22 mouse cellular contexts compared by ENCODE assay signal in genomic region chr13:23724239-23724638, GRCm38 (mm10). TPM values are rescaled to one million over a fixed set of nuclear protein-coding genes. Genes with fewer than 3 reads are reported as not detected.
A peak's percentile ranks its signal among the peaks of the same experiment; 100 is the strongest.
DNase-seq lines count a peak whose midpoint lies in the region; ATAC-seq and TF ChIP-seq lines count a peak whose summit lies in the region.
"Had no signal": no experiment of that assay in that cellular context is flagged by ENCODE, and none has a peak within 500 bp of the region (broad histone marks: within the 10 kb centered on the region; RNA-seq: fewer than 3 reads in every experiment).

No protein-coding gene starts in this region.

- H3K9me3 ChIP-seq in forebrain, embryonic 10.5 days, result no peaks in the 10 kb centered on the region
- no peaks in the 10 kb centered on the region for H3K9me3 ChIP-seq in forebrain, embryonic 15.5 days
- H3K9me3 ChIP-seq in liver, embryonic 11.5 days (ENCODE audit: control insufficient read depth, low read length), result no peaks in the 10 kb centered on the region
- no peaks in the 10 kb centered on the region for H3K9me3 ChIP-seq in MEL (replicated peaks; ENCODE audit: insufficient read depth, low read length)
- H3K9me3 ChIP-seq in liver, embryonic 16.5 days (replicated peaks; ENCODE audit: control insufficient read depth, low read length), result no peaks in the 10 kb centered on the region
- 0 out of 2 replicates have a peak, but pooled peaks cover 1% of the 10 kb centered on the region for H3K9me3 ChIP-seq in hindbrain, embryonic 10.5 days
- H3K9me3 ChIP-seq: neural tube, embryonic 15.5 days had no signal

- no peak for TF ChIP-seq CTCF in MEL (IDR thresholded peaks at IDR 0.05 in 2 of 3, conservative IDR thresholded peaks at IDR 0.05 in 1 of 3; ENCODE audit: control insufficient read depth in 1 of 3, insufficient read depth in 1 of 3, low read depth in 2 of 3, low read length in 3 of 3, poor library complexity in 1 of 3, severe bottlenecking in 1 of 3)

- peak; percentile 69 to 84 for TF ChIP-seq EP300 in MEL (IDR thresholded peaks at IDR 0.05; ENCODE audit: low read depth in 1 of 2, low read length in 2 of 2)

- H3K4me1 ChIP-seq in forebrain, embryonic 10.5 days, result peaks cover 4% of the 10 kb centered on the region
- H3K4me1 ChIP-seq in forebrain, embryonic 15.5 days, result no peaks in the 10 kb centered on the region
- H3K4me1 ChIP-seq in liver, embryonic 11.5 days (replicated peaks; ENCODE audit: control insufficient read depth, insufficient read depth, low read length), result peaks cover 24% of the 10 kb centered on the region
- peaks cover 7 to 23% of the 10 kb centered on the region in 2 experiments for H3K4me1 ChIP-seq in MEL (ENCODE audit: control insufficient read depth in 1 of 2, insufficient read depth in 2 of 2, low read length in 2 of 2)
- H3K4me1 ChIP-seq in liver, embryonic 16.5 days (ENCODE audit: control insufficient read depth, low read depth, low read length), result peaks cover 23% of the 10 kb centered on the region
- H3K4me1 ChIP-seq in hindbrain, embryonic 10.5 days (replicated peaks), result peaks cover 18% of the 10 kb centered on the region
- H3K4me1 ChIP-seq: neural tube, embryonic 15.5 days had no signal

- no peak for ATAC-seq in forebrain, embryonic 15.5 days (replicated peaks)
- ATAC-seq in liver, embryonic 11.5 days (replicated peaks; ENCODE audit: low FRiP score), result peak; percentile 71; the same call in 1 of the 2 replicates
- ATAC-seq in liver, embryonic 16.5 days (ENCODE audit: low read depth), result 0 out of 2 replicates have a peak, but pooled peaks have one; percentile 35
- ATAC-seq: forebrain, postnatal 0 days; hindbrain, postnatal 0 days; midbrain, embryonic 16.5 days; Patski had no signal

- WGBS in forebrain, embryonic 10.5 days, result 88% methylated on average over 4 of the region's 4 CpGs
- WGBS in forebrain, embryonic 15.5 days, result 90% methylated on average over 4 of the region's 4 CpGs
- WGBS in liver, embryonic 11.5 days, result 58% methylated on average over 4 of the region's 4 CpGs
- WGBS in liver, embryonic 16.5 days (ENCODE audit: insufficient replicate concordance), result 53% methylated on average over 4 of the region's 4 CpGs
- WGBS in hindbrain, embryonic 10.5 days, result 80% methylated on average over 4 of the region's 4 CpGs

- H3K4me3 ChIP-seq in forebrain, embryonic 10.5 days, result no peak overlapping the region
- H3K4me3 ChIP-seq in forebrain, embryonic 15.5 days, result no peak overlapping the region
- H3K4me3 ChIP-seq in liver, embryonic 11.5 days (ENCODE audit: low read depth, low read length), result no peak overlapping the region
- peak overlapping the region; percentile 40 to 43 for H3K4me3 ChIP-seq in MEL (ENCODE audit: control insufficient read depth in 1 of 2, insufficient read depth in 1 of 2, low read depth in 2 of 2, low read length in 2 of 2)
- H3K4me3 ChIP-seq in liver, embryonic 16.5 days (ENCODE audit: low read depth, low read length), result no peak overlapping the region
- H3K4me3 ChIP-seq in hindbrain, embryonic 10.5 days, result no peak overlapping the region
- H3K4me3 ChIP-seq: neural tube, embryonic 15.5 days had no signal

- no peak overlapping the region for H3K27ac ChIP-seq in forebrain, embryonic 10.5 days
- H3K27ac ChIP-seq in forebrain, embryonic 15.5 days (replicated peaks), result no peak overlapping the region
- no peak overlapping the region; the same call in none of the 2 replicates for H3K27ac ChIP-seq in liver, embryonic 11.5 days (ENCODE audit: low read depth, low read length)
- H3K27ac ChIP-seq in MEL (ENCODE audit: control insufficient read depth, low read depth, low read length), result peak overlapping the region; percentile 70
- H3K27ac ChIP-seq in liver, embryonic 16.5 days (ENCODE audit: low read length), result no peak overlapping the region
- H3K27ac ChIP-seq in hindbrain, embryonic 10.5 days, result no peak overlapping the region
- H3K27ac ChIP-seq: hindbrain, postnatal 0 days; neural tube, embryonic 15.5 days had no signal

- H3K9ac ChIP-seq in forebrain, embryonic 15.5 days (replicated peaks), result no peak overlapping the region
- H3K9ac ChIP-seq in liver, embryonic 11.5 days (ENCODE audit: low read depth, low read length), result no peak overlapping the region
- peak overlapping the region; percentile 50 for H3K9ac ChIP-seq in MEL (ENCODE audit: control insufficient read depth, low read depth, low read length, poor library complexity, severe bottlenecking)
- H3K9ac ChIP-seq in liver, embryonic 16.5 days (ENCODE audit: low read depth, low read length), result no peak overlapping the region
- H3K9ac ChIP-seq: forebrain, postnatal 0 days; neural tube, embryonic 15.5 days had no signal

- H3K79me2 ChIP-seq in MEL (ENCODE audit: control insufficient read depth, insufficient read depth, low read length, poor library complexity), result no peaks in the 10 kb centered on the region

- H3K36me3 ChIP-seq in forebrain, embryonic 10.5 days (replicated peaks), result no peaks in the 10 kb centered on the region
- no peaks in the 10 kb centered on the region for H3K36me3 ChIP-seq in forebrain, embryonic 15.5 days
- H3K36me3 ChIP-seq in liver, embryonic 11.5 days (ENCODE audit: control insufficient read depth, insufficient read depth, low read length), result no peaks in the 10 kb centered on the region
- H3K36me3 ChIP-seq in MEL (ENCODE audit: control insufficient read depth in 1 of 2, insufficient read depth in 2 of 2, low read length in 2 of 2), result peaks cover 0 to 15% of the 10 kb centered on the region in 2 experiments; a peak in 2 of 4 replicates
- H3K36me3 ChIP-seq in liver, embryonic 16.5 days (ENCODE audit: control insufficient read depth, insufficient read depth), result no peaks in the 10 kb centered on the region
- H3K36me3 ChIP-seq in hindbrain, embryonic 10.5 days, result no peaks in the 10 kb centered on the region
- H3K36me3 ChIP-seq: neural tube, embryonic 15.5 days had no signal

- no peak overlapping the region for H3K4me2 ChIP-seq in forebrain, embryonic 15.5 days (replicated peaks)
- no peak overlapping the region for H3K4me2 ChIP-seq in liver, embryonic 11.5 days
- H3K4me2 ChIP-seq in liver, embryonic 16.5 days (ENCODE audit: low read depth, low read length), result no peak overlapping the region
- H3K4me2 ChIP-seq: neural tube, embryonic 15.5 days had no signal

- peak; percentile 10 for DNase-seq in forebrain, embryonic 10.5 days (ENCODE audit: extremely low spot score, low spot score)
- no peak for DNase-seq in liver, embryonic 11.5 days (ENCODE audit: low spot score)
- DNase-seq in liver, result no peak
- DNase-seq in MEL (ENCODE audit: low read depth, low spot score), result peak; percentile 76
- DNase-seq in kidney, adult 8-10 months, result no peak
- DNase-seq in hindbrain, embryonic 10.5 days (ENCODE audit: low spot score), result no peak
- DNase-seq: adrenal gland, postnatal 14 days; cerebellum, adult 11 months; cerebellum, postnatal 10 days; forebrain, postnatal 0 days; gastrocnemius, postnatal 36 days; kidney, adult 18-20 months; kidney, postnatal 4 days; layer of hippocampus, adult 9-11 months; lung, adult 18-20 months; spleen, adult 18-20 months had no signal

- no peak for TF ChIP-seq POLR2A in MEL (IDR thresholded peaks at IDR 0.05; ENCODE audit: control insufficient read depth in 1 of 2, insufficient read depth in 1 of 2, low read depth in 1 of 2, low read length in 2 of 2, poor library complexity in 1 of 2)

- no peaks in the 10 kb centered on the region for H3K27me3 ChIP-seq in forebrain, embryonic 10.5 days (ENCODE audit: poor library complexity, severe bottlenecking)
- no peaks in the 10 kb centered on the region for H3K27me3 ChIP-seq in forebrain, embryonic 15.5 days
- H3K27me3 ChIP-seq in liver, embryonic 11.5 days (replicated peaks; ENCODE audit: control insufficient read depth, insufficient read depth, low read length), result no peaks in the 10 kb centered on the region
- no peaks in the 10 kb centered on the region for H3K27me3 ChIP-seq in MEL (ENCODE audit: control insufficient read depth in 1 of 2, insufficient read depth in 2 of 2, low read length in 2 of 2)
- no peaks in the 10 kb centered on the region for H3K27me3 ChIP-seq in liver, embryonic 16.5 days (ENCODE audit: control insufficient read depth, insufficient read depth, low read depth, low read length)
- H3K27me3 ChIP-seq in hindbrain, embryonic 10.5 days (ENCODE audit: insufficient read depth, poor library complexity, severe bottlenecking), result no peaks in the 10 kb centered on the region
- H3K27me3 ChIP-seq: neural tube, embryonic 15.5 days; Patski had no signal

- no peak for TF ChIP-seq RAD21 in MEL (IDR thresholded peaks at IDR 0.05; ENCODE audit: low read depth, low read length)

RNA-seq across cellular contexts. Expression of gene Hfe, which starts 13.6 kb away (rescaled TPM):
- 1.3 and 1.5 TPM in 2 replicates for polyA plus RNA-seq in forebrain, embryonic 10.5 days (2016; fragmentation: Nextera tagmentation; extraction: Ambion mirVana)
- 2.0 and 3.4 TPM in 2 replicates for polyA plus RNA-seq in forebrain, embryonic 15.5 days (2015; fragmentation: Nextera tagmentation; extraction: Ambion mirVana)
- polyA plus RNA-seq in liver, embryonic 11.5 days (2014; fragmentation: Nextera tagmentation; extraction: Ambion mirVana), result 6.1 and 7.2 TPM in 2 replicates
- not detected in 2 replicates for total RNA-seq in MEL (2012; rRNA removed)
- not detected for polyA plus RNA-seq in MEL (2012; ENCODE audit: insufficient read depth in 1 of 2, insufficient read length in 2 of 2, low read depth in 1 of 2, low replicate concordance in 2 of 2, missing spikeins in 1 of 2)
- 16.0 and 16.3 TPM in 2 replicates for polyA plus RNA-seq in liver, embryonic 16.5 days (2015; fragmentation: Nextera tagmentation; extraction: Ambion mirVana)
- 3.2 and 3.5 TPM in 2 replicates for polyA plus RNA-seq in hindbrain, embryonic 10.5 days (2016; fragmentation: Nextera tagmentation; extraction: Ambion mirVana)

RNA-seq across cellular contexts. Expression of gene Hist1h1c, which starts 14.4 kb away (rescaled TPM):
- polyA plus RNA-seq in forebrain, embryonic 10.5 days (2016; fragmentation: Nextera tagmentation; extraction: Ambion mirVana), result 9.4 and 10.7 TPM in 2 replicates
- 22.8 and 24.6 TPM in 2 replicates for polyA plus RNA-seq in forebrain, embryonic 15.5 days (2015; fragmentation: Nextera tagmentation; extraction: Ambion mirVana)
- polyA plus RNA-seq in liver, embryonic 11.5 days (2014; fragmentation: Nextera tagmentation; extraction: Ambion mirVana), result 24.2 and 25.8 TPM in 2 replicates
- 348 and 479 TPM in 2 replicates for total RNA-seq in MEL (2012; rRNA removed)
- polyA plus RNA-seq in MEL (2012; ENCODE audit: insufficient read depth in 1 of 2, insufficient read length in 2 of 2, low read depth in 1 of 2, low replicate concordance in 2 of 2, missing spikeins in 1 of 2), result 1 to 10 TPM in 1 of 2 experiments, not detected in 1; 3.8 TPM
- 99.6 and 112 TPM in 2 replicates for polyA plus RNA-seq in liver, embryonic 16.5 days (2015; fragmentation: Nextera tagmentation; extraction: Ambion mirVana)
- polyA plus RNA-seq in hindbrain, embryonic 10.5 days (2016; fragmentation: Nextera tagmentation; extraction: Ambion mirVana), result 10.6 and 12.6 TPM in 2 replicates

RNA-seq across cellular contexts. Expression of gene Hist1h3c, which starts 21.2 kb away (rescaled TPM):
- polyA plus RNA-seq in forebrain, embryonic 10.5 days (2016; fragmentation: Nextera tagmentation; extraction: Ambion mirVana), result 7.7 and 9.0 TPM in 2 replicates
- polyA plus RNA-seq in forebrain, embryonic 15.5 days (2015; fragmentation: Nextera tagmentation; extraction: Ambion mirVana), result 3.9 and 4.1 TPM in 2 replicates
- polyA plus RNA-seq in liver, embryonic 11.5 days (2014; fragmentation: Nextera tagmentation; extraction: Ambion mirVana), result 6.1 and 6.7 TPM in 2 replicates
- total RNA-seq in MEL (2012; rRNA removed), result 1,651 and 2,239 TPM in 2 replicates
- polyA plus RNA-seq in MEL (2012; ENCODE audit: insufficient read depth in 1 of 2, insufficient read length in 2 of 2, low read depth in 1 of 2, low replicate concordance in 2 of 2, missing spikeins in 1 of 2), result 1 to 10 TPM in 1 of 2 experiments, not detected in 1; 1.7 TPM
- 4.4 and 7.4 TPM in 2 replicates for polyA plus RNA-seq in liver, embryonic 16.5 days (2015; fragmentation: Nextera tagmentation; extraction: Ambion mirVana)
- 6.9 and 8.6 TPM in 2 replicates for polyA plus RNA-seq in hindbrain, embryonic 10.5 days (2016; fragmentation: Nextera tagmentation; extraction: Ambion mirVana)
- polyA plus RNA-seq: midbrain, embryonic 16.5 days had no signal

RNA-seq across cellular contexts. Expression of gene Hist1h2bb, which starts 22.3 kb away (rescaled TPM):
- polyA plus RNA-seq in forebrain, embryonic 10.5 days (2016; fragmentation: Nextera tagmentation; extraction: Ambion mirVana), result 2.3 and 2.7 TPM in 2 replicates
- polyA plus RNA-seq in forebrain, embryonic 15.5 days (2015; fragmentation: Nextera tagmentation; extraction: Ambion mirVana), result 1.8 and 2.0 TPM in 2 replicates
- 3.1 and 4.6 TPM in 2 replicates for polyA plus RNA-seq in liver, embryonic 11.5 days (2014; fragmentation: Nextera tagmentation; extraction: Ambion mirVana)
- 2,278 and 3,150 TPM in 2 replicates for total RNA-seq in MEL (2012; rRNA removed)
- 1 to 10 TPM in 1 of 2 experiments, not detected in 1; 3.2 TPM for polyA plus RNA-seq in MEL (2012; ENCODE audit: insufficient read depth in 1 of 2, insufficient read length in 2 of 2, low read depth in 1 of 2, low replicate concordance in 2 of 2, missing spikeins in 1 of 2)
- 3.2 and 6.3 TPM in 2 replicates for polyA plus RNA-seq in liver, embryonic 16.5 days (2015; fragmentation: Nextera tagmentation; extraction: Ambion mirVana)
- 1.8 and 2.4 TPM in 2 replicates for polyA plus RNA-seq in hindbrain, embryonic 10.5 days (2016; fragmentation: Nextera tagmentation; extraction: Ambion mirVana)
- polyA plus RNA-seq: forebrain, postnatal 0 days; midbrain, embryonic 16.5 days; neural tube, embryonic 15.5 days had no signal

RNA-seq across cellular contexts. Expression of gene Hist1h4c, which starts 26.0 kb away (rescaled TPM):
- polyA plus RNA-seq in forebrain, embryonic 10.5 days (2016; fragmentation: Nextera tagmentation; extraction: Ambion mirVana), result 4.5 and 5.9 TPM in 2 replicates
- 3.7 and 4.4 TPM in 2 replicates for polyA plus RNA-seq in forebrain, embryonic 15.5 days (2015; fragmentation: Nextera tagmentation; extraction: Ambion mirVana)
- 5.1 and 5.2 TPM in 2 replicates for polyA plus RNA-seq in liver, embryonic 11.5 days (2014; fragmentation: Nextera tagmentation; extraction: Ambion mirVana)
- 1,967 and 2,008 TPM in 2 replicates for total RNA-seq in MEL (2012; rRNA removed)
- 1 to 10 TPM in 1 of 2 experiments, not detected in 1; 4.1 TPM for polyA plus RNA-seq in MEL (2012; ENCODE audit: insufficient read depth in 1 of 2, insufficient read length in 2 of 2, low read depth in 1 of 2, low replicate concordance in 2 of 2, missing spikeins in 1 of 2)
- polyA plus RNA-seq in liver, embryonic 16.5 days (2015; fragmentation: Nextera tagmentation; extraction: Ambion mirVana), result 6.3 and 8.9 TPM in 2 replicates
- 5.4 TPM in 2 replicates for polyA plus RNA-seq in hindbrain, embryonic 10.5 days (2016; fragmentation: Nextera tagmentation; extraction: Ambion mirVana)

Comparison
In these comparisons a context has a peak if more than half of its experiments do, and no peak if none do; other contexts are left out.
1. DNase-seq: peak in forebrain, embryonic 10.5 days (single experiment) and MEL (single experiment); none in liver, embryonic 11.5 days (single experiment), liver (single experiment), kidney, adult 8-10 months (0 of 2) and hindbrain, embryonic 10.5 days (single experiment).
2. H3K4me3 ChIP-seq: peak in MEL (2 of 2); none in forebrain, embryonic 10.5 days (single experiment), forebrain, embryonic 15.5 days (single experiment), liver, embryonic 11.5 days (single experiment), liver, embryonic 16.5 days (single experiment) and hindbrain, embryonic 10.5 days (single experiment).